Mouse (Mus musculus) CH12.LX (cell line): ENCODE measurements around the gene Padi1. TPM values are rescaled to one million over a fixed set of nuclear protein-coding genes. Genes with fewer than 3 reads are reported as not detected.

Source experiments
- DNase-seq: peaks from one replicate; pipeline ENCODE4 v3.0.0-alpha.2; 2013; ENCODE audit errors: extremely low read depth
- H3K27ac ChIP-seq: 2 replicates; pipeline ENCODE4 v1.5.1; 2012; ENCODE audit warnings: low read depth, mild to moderate bottlenecking, control low read depth, moderate library complexity; ENCODE audit not compliant: insufficient read depth
- H3K27me3 ChIP-seq: replicated peaks from 2 replicates; pipeline ENCODE3; 2012; ENCODE audit warnings: inconsistent platforms
- H3K36me3 ChIP-seq, 2 experiments: replicated peaks in 1 of 2; 2 replicates each; pipeline versions ENCODE3 to v1.6.1; 2012; ENCODE audit warnings: inconsistent platforms in 1 of 2, low read length in 1 of 2, mild to moderate bottlenecking in 1 of 2, mixed read lengths in 1 of 2, moderate library complexity in 1 of 2; ENCODE audit not compliant: control insufficient read depth in 1 of 2, insufficient read depth in 1 of 2
- H3K4me1 ChIP-seq, 2 experiments: 2 replicates each; pipeline ENCODE4 v1.6.1; 2012; ENCODE audit warnings: inconsistent platforms in 1 of 2, moderate library complexity in 1 of 2; ENCODE audit not compliant: insufficient read depth in 2 of 2, control insufficient read depth in 1 of 2
- H3K4me2 ChIP-seq: 2 replicates; pipeline ENCODE4 v1.6.1; 2012; ENCODE audit warnings: low read depth, mild to moderate bottlenecking, control low read depth; ENCODE audit not compliant: poor library complexity, insufficient read depth, severe bottlenecking
- H3K4me3 ChIP-seq, 3 experiments: fragments of 150-350 bp in 1 of 3; sonication (generic) in 1 of 3; replicated peaks in 1 of 3; 2 replicates each; pipeline versions ENCODE3 to v1.5.1; 2011 to 2012; ENCODE audit warnings: low read depth in 2 of 3, low read length in 2 of 3, mild to moderate bottlenecking in 2 of 3, moderate library complexity in 2 of 3, control low read depth in 1 of 3, improper control_type of control experiment in 1 of 3, inconsistent platforms in 1 of 3, mixed read lengths in 1 of 3; ENCODE audit not compliant: poor library complexity in 1 of 3
- H3K79me2 ChIP-seq: replicated peaks from 2 replicates; pipeline ENCODE4 v1.6.1; 2012; ENCODE audit warnings: mild to moderate bottlenecking, moderate library complexity; ENCODE audit not compliant: control insufficient read depth, poor library complexity, insufficient read depth, severe bottlenecking; ENCODE audit errors: extremely low read depth
- H3K9ac ChIP-seq: 2 replicates; pipeline ENCODE4 v1.6.1; 2012; ENCODE audit warnings: low read depth, mild to moderate bottlenecking, control low read depth, moderate library complexity; ENCODE audit not compliant: insufficient read depth
- H3K9me3 ChIP-seq: replicated peaks from 2 replicates; pipeline ENCODE3; 2012; ENCODE audit warnings: low read length, inconsistent platforms, mixed read lengths
- BHLHE40 ChIP-seq: IDR thresholded peaks from 2 replicates; pipeline ENCODE4 v1.6.1; 2011; ENCODE audit warnings: mild to moderate bottlenecking, low read depth, low read length, improper control_type of control experiment
- CHD1 ChIP-seq: IDR thresholded peaks from 2 replicates; pipeline ENCODE4 v1.6.1; 2012; ENCODE audit warnings: low read depth, low read length, improper control_type of control experiment, inconsistent platforms
- CHD2 ChIP-seq: IDR thresholded peaks from 2 replicates; pipeline ENCODE4 v1.6.1; 2011; ENCODE audit warnings: low read length, improper control_type of control experiment
- CTCF ChIP-seq, 2 experiments: IDR thresholded peaks in 1 of 2; conservative IDR thresholded peaks in 1 of 2; 2 replicates each; pipeline ENCODE4 v1.5.1; 2011 to 2012; ENCODE audit warnings: low read depth in 2 of 2, low read length in 2 of 2, improper control_type of control experiment in 1 of 2, inconsistent platforms in 1 of 2, mild to moderate bottlenecking in 1 of 2, moderate library complexity in 1 of 2
- ELF1 ChIP-seq: IDR thresholded peaks from 2 replicates; pipeline ENCODE4 v1.6.1; 2014; ENCODE audit warnings: low read depth, mild to moderate bottlenecking, inconsistent platforms, low read length, improper control_type of control experiment
- ETS1 ChIP-seq: conservative IDR thresholded peaks from 2 replicates; pipeline ENCODE4 v1.6.1; 2012; ENCODE audit warnings: low read depth, mild to moderate bottlenecking, inconsistent platforms, low read length, improper control_type of control experiment, moderate library complexity
- HCFC1 ChIP-seq: IDR thresholded peaks from 2 replicates; pipeline ENCODE4 v1.6.1; 2012; ENCODE audit warnings: low read depth, mild to moderate bottlenecking, inconsistent platforms, low read length, improper control_type of control experiment
- JUN ChIP-seq: IDR thresholded peaks from 2 replicates; pipeline ENCODE4 v1.6.1; 2011; ENCODE audit warnings: low read depth, mild to moderate bottlenecking, low read length, improper control_type of control experiment, moderate library complexity; ENCODE audit not compliant: insufficient read depth
- JUND ChIP-seq: conservative IDR thresholded peaks from 2 replicates; pipeline ENCODE4 v1.6.1; 2011; ENCODE audit warnings: low read depth, low read length, improper control_type of control experiment
- MAFK ChIP-seq: IDR thresholded peaks from 2 replicates; pipeline ENCODE4 v1.6.1; 2011; ENCODE audit warnings: low read length, improper control_type of control experiment; ENCODE audit not compliant: insufficient replicate concordance
- MAX ChIP-seq: IDR thresholded peaks from 2 replicates; pipeline ENCODE4 v1.6.1; 2011; ENCODE audit warnings: low read length, improper control_type of control experiment
- MAZ ChIP-seq: IDR thresholded peaks from 2 replicates; pipeline ENCODE4 v1.6.1; 2012; ENCODE audit warnings: low read depth, mild to moderate bottlenecking, inconsistent platforms, low read length, improper control_type of control experiment, moderate library complexity
- NRF1 ChIP-seq: IDR thresholded peaks from 2 replicates; pipeline ENCODE4 v1.6.1; 2014; ENCODE audit warnings: low read depth, mild to moderate bottlenecking, inconsistent platforms, low read length, improper control_type of control experiment, moderate library complexity
- POLR2A ChIP-seq: IDR thresholded peaks from 2 replicates; pipeline ENCODE4 v1.6.1; 2011; ENCODE audit warnings: low read depth, mild to moderate bottlenecking, improper control_type of control experiment, low read length
- RAD21 ChIP-seq: IDR thresholded peaks from 2 replicates; pipeline ENCODE4 v1.6.1; 2011; ENCODE audit warnings: low read depth, mild to moderate bottlenecking, low read length, improper control_type of control experiment, moderate library complexity
- RCOR1 ChIP-seq: conservative IDR thresholded peaks from 2 replicates; pipeline ENCODE4 v1.6.1; 2012; ENCODE audit warnings: low read depth, mild to moderate bottlenecking, inconsistent platforms, low read length, improper control_type of control experiment
- SMC3 ChIP-seq: IDR thresholded peaks from 2 replicates; pipeline ENCODE4 v1.6.1; 2011; ENCODE audit warnings: low read depth, low read length, improper control_type of control experiment
- TBP ChIP-seq: conservative IDR thresholded peaks from 2 replicates; pipeline ENCODE4 v1.6.1; 2011; ENCODE audit warnings: low read depth, low read length, improper control_type of control experiment
- UBTF ChIP-seq: IDR thresholded peaks from 2 replicates; pipeline ENCODE4 v1.6.1; 2012; ENCODE audit warnings: low read depth, mild to moderate bottlenecking, inconsistent platforms, low read length, improper control_type of control experiment, moderate library complexity
- USF2 ChIP-seq: conservative IDR thresholded peaks from 2 replicates; pipeline ENCODE4 v1.6.1; 2011; ENCODE audit warnings: low read depth, low read length, improper control_type of control experiment
- ZNF384 ChIP-seq: IDR thresholded peaks from 2 replicates; pipeline ENCODE4 v1.6.1; 2012; ENCODE audit warnings: low read depth, low read length, improper control_type of control experiment, inconsistent platforms
- dilution Hi-C: fragments of 300-500 bp; cut with MboI; formaldehyde crosslinking; loops from 2 replicates; pipeline ENCODE4 v1.14.3; 2020; ENCODE audit warnings: low sequenced_read_pairs; ENCODE audit not compliant: extremely low pct_unique_long_range_greater_than_20kb, extremely low pct_ligation_motif_present
- in situ Hi-C: fragments of 300-500 bp; cut with MboI; formaldehyde crosslinking; loops from 3 replicates; pipeline ENCODE4 v1.14.3; 2019; ENCODE audit warnings: low sequenced_read_pairs, low pct_ligation_motif_present, low pct_unique_long_range_greater_than_20kb, mixed read lengths
- polyA plus RNA-seq: library from polyadenylated mRNA; unstranded; fragments of >175 nt; gene quantifications from 2 replicates; pipeline ENCODE4 v1.2.1, GENCODE M21; 2012; ENCODE audit warnings: low read depth; ENCODE audit not compliant: insufficient read length
- total RNA-seq, 2 experiments: library from RNA; depleted of rRNA; stranded (reverse); fragments of 300-350 nt in 1 of 2; fragments of >200 nt in 1 of 2; gene quantifications; 2 replicates each; pipeline ENCODE4 v1.2.3; 2012 to 2014

Padi1 gene
- total and polyA plus RNA-seq, 3 experiments = 0.04 TPM; not detected in 2

DNA sequence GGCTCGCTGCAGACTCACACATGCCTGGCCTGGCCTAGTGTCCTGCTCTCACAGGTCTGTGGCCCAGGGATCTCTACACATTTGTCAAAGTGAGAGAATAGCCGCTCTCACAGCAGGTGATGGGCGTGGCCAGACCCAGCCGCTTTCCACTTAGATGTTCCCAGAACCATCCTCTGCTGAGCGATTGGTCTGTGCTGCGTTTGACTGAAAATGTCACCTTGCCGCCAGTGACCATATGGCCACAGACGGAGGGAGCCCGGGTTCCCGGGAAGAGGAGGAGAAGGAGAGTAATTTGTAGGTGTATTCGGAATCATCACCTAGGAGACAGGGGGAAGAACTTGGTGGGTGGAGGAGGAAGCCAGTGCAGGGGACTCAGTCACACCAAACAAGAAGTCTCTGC is 27.4 kb upstream of the Padi1 start:
- peaks cover 0 to 4% of the 10 kb centered on the region in 2 experiments; a peak in 2 of 4 replicates for H3K4me1 ChIP-seq
- no peak for DNase-seq
- no peak overlapping the region for H3K4me2 ChIP-seq
- no peaks in the 10 kb centered on the region for H3K79me2 ChIP-seq
- no peak overlapping the region for H3K27ac ChIP-seq
- H3K9ac ChIP-seq = no peak overlapping the region
- no peaks in the 10 kb centered on the region for H3K36me3 ChIP-seq
- H3K27me3 ChIP-seq = peaks cover 56% of the 10 kb centered on the region
- H3K4me3 ChIP-seq = no peak overlapping the region
- in situ Hi-C loops = no loop called here
- TF ChIP-seq SMC3 = no peak
- peaks cover 18% of the 10 kb centered on the region for H3K9me3 ChIP-seq
- dilution Hi-C loops = no loop called here

DNA sequence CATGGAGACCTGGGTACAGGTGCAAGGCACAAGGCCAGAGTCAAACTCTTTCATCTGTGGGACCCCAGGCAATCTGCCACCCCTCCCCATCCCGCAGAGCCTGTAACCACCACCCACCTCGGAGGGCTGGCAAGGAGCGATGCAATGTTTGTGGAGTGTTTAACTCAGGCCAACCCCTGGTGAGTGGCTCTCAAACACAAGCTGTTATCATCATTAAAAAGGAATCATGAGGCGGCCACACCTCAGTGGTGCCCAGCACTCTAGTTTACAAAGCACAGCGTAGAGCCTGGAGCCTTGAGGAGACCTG is 27.1 kb upstream of the Padi1 start:
- no peaks in the 10 kb centered on the region for H3K36me3 ChIP-seq
- no peaks in the 10 kb centered on the region for H3K79me2 ChIP-seq
- no peak overlapping the region for H3K4me2 ChIP-seq
- in situ Hi-C loops = no loop called here
- no peak for DNase-seq
- peaks cover 56% of the 10 kb centered on the region for H3K27me3 ChIP-seq
- H3K4me3 ChIP-seq = no peak overlapping the region
- TF ChIP-seq CHD2 (no peak), POLR2A (no peak), SMC3 (no peak), MAZ (no peak), CHD1 (no peak), NRF1 (no peak), JUN (no peak), MAX (no peak)
- dilution Hi-C loops = no loop called here
- H3K4me1 ChIP-seq = peaks cover 0 to 4% of the 10 kb centered on the region in 2 experiments; a peak in 2 of 4 replicates
- H3K27ac ChIP-seq = no peak overlapping the region
- peaks cover 18% of the 10 kb centered on the region for H3K9me3 ChIP-seq
- no peak overlapping the region for H3K9ac ChIP-seq

DNA sequence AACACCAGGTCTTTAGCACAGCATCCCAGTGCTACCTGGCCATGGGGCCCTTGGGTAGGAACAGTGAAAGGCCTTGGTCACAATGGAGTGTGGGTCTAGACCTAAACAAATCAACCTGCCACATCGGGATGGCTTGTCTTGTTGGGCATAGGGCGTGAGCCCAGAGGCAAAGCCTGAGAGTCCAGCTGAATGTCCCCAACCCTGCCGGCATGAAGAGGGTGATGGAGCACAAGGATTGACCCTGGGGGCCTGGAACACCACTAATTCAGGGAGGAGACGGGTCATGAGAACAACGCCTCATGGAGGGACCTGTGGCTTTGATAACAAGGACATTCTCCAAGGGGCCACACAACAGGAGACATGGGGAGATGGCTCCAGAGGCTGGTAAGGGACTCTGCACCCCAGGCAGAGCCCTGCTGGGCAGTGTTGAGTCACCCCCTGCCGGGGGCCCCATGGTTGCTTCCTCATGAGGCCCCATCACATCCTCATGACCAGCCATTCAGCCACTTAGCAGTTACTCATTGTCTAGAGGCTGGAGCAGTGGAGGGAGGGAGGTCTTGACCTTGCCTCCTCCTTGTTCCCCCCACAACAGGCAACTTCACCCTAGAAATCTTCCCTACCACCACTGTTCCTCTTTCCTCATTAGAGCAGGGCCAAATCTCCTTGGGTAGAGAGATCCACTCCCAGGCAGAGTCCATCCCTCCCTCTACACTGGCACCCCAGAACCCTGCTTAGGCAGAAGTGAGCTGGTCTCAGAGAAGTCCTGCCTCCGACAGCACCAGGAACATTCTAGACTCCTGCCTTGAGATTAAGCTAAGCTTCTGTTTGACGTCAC is 26.5 kb upstream of the Padi1 start:
- H3K27ac ChIP-seq = no peak overlapping the region
- no peak for DNase-seq
- H3K4me3 ChIP-seq = no peak overlapping the region
- H3K4me2 ChIP-seq = no peak overlapping the region
- H3K4me1 ChIP-seq = peaks cover 0 to 4% of the 10 kb centered on the region in 2 experiments; a peak in 2 of 4 replicates
- H3K9ac ChIP-seq = no peak overlapping the region
- TF ChIP-seq ZNF384 (no peak), CTCF (conservative IDR thresholded peaks at IDR 0.05 in 1 of 2, IDR thresholded peaks at IDR 0.05 in 1 of 2; ENCODE audit: low read depth in 2 of 2, low read length in 2 of 2) (no peak), CHD2 (no peak), NRF1 (no peak), ELF1 (no peak), MAFK (no peak), JUND (no peak), RCOR1 (no peak), HCFC1 (no peak), TBP (no peak), ETS1 (no peak), RAD21 (no peak), UBTF (no peak), BHLHE40 (no peak), MAX (no peak), USF2 (no peak), MAZ (no peak)
- no peaks in the 10 kb centered on the region for H3K36me3 ChIP-seq
- no peaks in the 10 kb centered on the region for H3K79me2 ChIP-seq
- H3K27me3 ChIP-seq = peaks cover 54% of the 10 kb centered on the region
- in situ Hi-C loops = no loop called here
- dilution Hi-C loops = no loop called here
- peaks cover 18% of the 10 kb centered on the region for H3K9me3 ChIP-seq
